Mouse (Mus musculus): ENCODE data around the gene Gm20683.

Gene Gm20683

DNA sequence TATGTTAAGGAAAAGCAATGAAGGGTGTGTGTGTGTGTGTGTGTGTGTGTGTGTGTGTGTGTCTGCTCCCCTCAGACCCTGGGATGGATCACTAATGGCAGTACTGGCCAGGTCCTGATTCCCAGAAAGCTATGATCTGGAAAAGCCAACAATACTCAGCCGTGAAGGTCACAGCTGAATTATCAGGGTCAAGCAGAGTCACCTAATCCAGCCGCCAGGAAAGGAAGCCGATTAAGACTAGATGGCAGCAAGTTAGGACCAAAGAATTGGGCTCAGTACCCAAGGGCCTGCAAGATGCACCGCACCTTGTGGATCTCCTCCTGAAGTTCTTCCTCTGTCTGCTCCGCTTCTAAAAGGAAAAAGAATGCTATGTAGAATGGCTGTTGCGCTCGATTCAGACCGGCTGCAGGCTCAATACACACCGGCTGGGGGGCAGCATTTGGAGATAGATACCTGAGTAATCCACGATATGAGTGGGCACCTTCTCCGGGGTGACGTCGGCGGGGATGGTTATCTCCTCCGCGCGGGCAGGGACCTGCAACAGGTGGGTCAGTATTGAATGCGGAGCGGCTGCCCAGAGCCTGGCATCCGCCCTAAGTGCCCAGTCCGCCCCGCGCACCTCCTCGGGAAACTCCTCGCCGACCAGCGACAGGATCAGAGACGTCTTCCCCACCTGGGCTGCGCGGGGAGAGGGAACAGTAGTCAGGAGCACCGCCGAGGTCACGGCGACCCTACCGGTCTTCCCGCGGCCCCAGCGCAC lies 2.3 kb upstream of the Gm20683 start:
- ATAC-seq (ENCODE audit: insufficient number of reproducible peaks, low FRiP score, low TSS enrichment), result no peak; the same call in 1 of the 2 replicates

DNA sequence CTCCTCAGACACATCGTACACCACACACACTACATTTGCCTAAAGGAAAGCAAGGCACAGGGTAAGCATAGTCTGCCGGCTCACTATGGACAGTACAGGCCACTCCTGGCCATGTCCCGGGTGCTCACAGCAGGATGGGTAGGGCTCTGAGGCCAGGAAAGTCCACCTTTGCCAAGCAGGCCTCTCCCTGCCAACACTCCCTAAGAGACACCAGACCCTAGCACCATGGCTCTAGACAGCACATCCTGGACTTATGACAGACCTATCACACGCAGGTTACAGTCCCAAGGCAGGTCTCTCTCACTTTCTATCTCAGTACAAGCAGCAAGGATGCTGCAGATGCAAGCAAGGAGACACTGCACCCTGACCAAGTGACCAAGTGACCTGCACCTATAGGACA lies 1.6 kb upstream of the Gm20683 start:
- ATAC-seq (ENCODE audit: insufficient number of reproducible peaks, low FRiP score, low TSS enrichment), result no peak

DNA sequence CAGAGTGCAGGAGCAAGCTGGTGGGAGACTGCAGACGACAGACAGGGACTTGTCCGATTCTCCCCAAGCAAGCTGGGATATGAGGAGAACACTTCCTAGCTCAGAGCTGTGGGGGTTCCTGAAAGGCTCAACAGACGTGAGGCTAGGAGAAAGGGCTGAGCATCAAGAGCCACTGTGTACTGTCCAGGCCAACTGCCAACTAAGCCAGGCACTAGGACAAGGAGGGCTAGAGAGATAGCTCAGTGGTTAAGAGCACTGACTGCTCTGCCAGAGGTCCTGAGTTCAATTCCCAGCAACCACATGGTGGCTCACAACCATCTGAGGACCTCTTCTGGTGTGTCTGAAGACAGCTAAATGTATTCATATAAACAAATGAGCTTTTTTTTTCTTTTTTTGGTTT lies 946 bp upstream of the Gm20683 start:
- ATAC-seq (ENCODE audit: insufficient number of reproducible peaks, low FRiP score, low TSS enrichment), result no peak

DNA sequence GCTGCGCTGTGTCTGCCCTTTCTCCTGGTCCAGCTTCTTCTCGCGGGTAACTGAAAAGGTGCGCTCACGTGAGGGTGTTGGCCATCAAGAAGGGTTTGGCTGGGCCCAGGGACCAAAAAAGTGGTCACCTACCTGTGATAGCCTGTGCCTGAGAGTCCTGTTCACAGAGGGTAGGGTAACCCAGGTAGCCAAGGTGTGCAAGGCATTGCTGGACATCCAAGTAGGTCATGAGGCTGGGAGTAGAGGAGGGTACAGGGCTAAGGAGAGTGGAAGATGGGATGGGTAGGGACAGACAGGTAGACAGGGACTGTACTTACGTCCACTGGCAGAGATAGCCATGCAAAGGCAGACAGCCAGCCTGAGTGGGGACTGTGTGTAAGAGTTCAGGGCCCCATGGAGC lies 1.0 kb downstream of the Gm20683 start:
- ATAC-seq (ENCODE audit: insufficient number of reproducible peaks, low FRiP score, low TSS enrichment), result no peak

DNA sequence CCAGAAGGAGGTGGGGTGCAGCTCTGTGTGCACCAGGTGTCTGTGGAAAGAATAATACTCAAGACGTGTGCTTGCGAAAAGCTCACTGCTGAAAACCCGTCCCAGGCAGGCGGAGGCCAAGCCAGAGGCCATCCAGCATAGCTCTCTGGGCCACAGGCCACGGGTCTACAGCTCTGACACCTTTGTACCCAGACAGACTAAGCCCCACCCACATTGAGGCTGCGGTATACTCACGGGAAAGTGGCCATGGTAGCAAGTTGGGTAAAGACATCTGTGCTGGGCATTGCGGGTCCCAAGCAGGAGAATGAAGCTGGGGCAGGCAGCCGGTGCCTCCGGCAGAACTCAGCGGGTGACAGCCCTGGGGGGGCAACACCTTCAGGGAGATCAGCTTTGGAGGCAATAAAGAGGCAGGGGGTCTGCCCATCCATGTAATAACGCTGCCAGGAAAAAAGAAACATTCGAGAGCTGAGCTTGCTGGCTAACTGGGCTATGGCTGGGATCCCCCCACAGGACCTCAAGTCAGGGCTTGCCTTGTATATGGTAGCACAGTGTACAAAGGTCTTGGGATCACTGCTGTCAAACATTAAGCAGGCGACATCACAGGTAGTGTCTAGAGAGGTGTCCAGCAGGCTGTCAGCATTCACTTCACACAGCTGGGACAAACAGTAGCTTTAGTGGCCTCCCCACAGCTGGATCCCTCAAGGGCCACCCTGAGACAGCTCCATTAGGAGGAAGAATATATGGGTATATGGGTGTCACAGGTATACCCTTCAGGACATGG lies 1.9 kb downstream of the Gm20683 start:
- ATAC-seq (ENCODE audit: insufficient number of reproducible peaks, low FRiP score, low TSS enrichment), result no peak

DNA sequence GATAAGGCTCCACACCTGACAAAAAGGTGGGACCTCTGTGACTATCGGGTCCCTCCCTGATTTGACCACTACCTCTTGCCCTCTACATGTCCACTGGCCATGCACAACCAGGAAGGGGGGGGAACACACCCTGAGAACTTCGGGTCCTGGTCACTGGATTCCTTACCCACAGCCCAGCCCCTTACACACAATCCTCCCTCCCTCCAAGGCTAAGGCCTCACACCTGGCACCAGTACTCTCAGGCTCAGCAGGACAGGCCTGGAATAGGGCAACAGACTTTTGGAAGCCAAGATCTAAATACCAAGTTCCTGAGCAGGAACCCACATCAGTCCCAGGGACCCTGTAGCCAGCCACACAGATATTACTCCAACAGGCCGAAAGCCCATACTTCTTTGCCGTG lies 2.7 kb downstream of the Gm20683 start:
- ATAC-seq (ENCODE audit: insufficient number of reproducible peaks, low FRiP score, low TSS enrichment), result no peak

DNA sequence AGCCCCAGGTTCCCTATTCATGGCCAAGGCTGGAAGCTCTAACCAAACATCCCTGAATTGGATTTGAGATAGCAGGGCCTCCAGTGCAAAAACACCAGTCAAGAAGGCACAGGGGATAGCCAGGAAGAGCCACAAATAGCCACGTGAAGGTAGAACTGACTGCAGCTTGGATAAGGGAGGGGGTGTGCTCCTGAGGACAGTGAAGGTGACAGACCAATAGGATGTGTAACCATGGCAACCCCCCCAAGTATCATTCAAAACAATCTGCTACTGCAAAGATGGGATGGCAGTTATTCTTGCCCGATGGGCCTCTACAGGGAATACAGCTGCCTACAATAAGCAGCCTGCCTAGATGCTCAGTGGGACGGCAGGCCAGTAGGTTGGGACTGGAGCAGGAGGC lies 4.0 kb downstream of the Gm20683 start:
- no peak for ATAC-seq (ENCODE audit: insufficient number of reproducible peaks, low FRiP score, low TSS enrichment)

DNA sequence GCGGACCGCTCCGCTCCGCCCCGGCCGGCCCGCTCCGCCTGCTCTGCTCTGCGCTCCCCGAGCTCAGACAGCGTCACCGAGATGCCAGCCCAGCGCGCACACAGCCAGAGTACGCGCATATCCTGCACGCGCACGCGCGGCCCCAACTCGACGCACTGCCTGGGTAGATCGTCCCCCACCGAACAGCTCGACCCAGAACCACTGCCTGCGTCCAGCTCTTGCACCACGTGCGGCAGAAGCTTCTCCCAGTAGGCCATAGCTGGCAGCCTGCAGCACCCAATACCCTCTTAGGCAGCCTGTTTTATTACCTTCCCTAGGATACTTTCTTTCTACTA lies 4.5 kb downstream of the Gm20683 start, which contains the start of gene Rhbdl1:
Gene Rhbdl1 (minus strand): TSS at position 220 of the 335 bp plus-strand sequence.
- ATAC-seq (ENCODE audit: insufficient number of reproducible peaks, low FRiP score, low TSS enrichment), result peak; percentile 45; the same call in 1 of the 2 replicates

DNA sequence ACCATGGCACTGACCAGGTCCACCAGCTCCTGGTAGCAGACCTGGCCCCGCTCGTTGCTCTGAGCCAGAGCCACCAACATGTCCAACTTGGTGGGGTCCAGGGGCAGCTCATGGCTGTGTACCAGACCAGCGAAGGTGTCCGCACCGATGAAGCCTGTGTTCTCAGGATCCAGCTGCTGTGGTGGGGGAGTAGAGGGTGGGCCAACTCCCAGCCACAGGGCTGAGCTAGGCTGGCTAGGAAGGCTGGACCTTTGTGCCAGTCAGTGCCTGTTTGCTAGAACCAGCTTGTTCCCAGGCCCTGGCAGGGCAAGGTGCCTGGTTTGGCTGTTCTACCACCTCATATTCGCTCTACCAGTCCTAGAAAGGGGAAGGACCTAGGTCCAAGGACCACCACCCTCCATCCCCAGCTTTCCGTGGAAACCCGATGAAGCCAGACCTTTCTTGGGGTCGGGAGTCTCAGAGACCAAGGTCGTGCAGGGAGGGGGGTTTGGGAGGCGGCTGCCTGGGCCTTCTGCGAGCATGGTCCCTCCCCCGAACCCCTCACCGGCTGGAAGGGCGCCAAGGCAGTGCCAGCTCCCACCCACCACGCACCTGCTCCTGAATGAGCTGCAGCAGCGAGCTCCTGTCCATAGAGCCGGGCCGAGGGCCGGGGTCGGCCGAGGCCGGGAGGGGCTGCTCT lies 5.0 kb downstream of the Gm20683 start:
- ATAC-seq (ENCODE audit: insufficient number of reproducible peaks, low FRiP score, low TSS enrichment), result no peak

DNA sequence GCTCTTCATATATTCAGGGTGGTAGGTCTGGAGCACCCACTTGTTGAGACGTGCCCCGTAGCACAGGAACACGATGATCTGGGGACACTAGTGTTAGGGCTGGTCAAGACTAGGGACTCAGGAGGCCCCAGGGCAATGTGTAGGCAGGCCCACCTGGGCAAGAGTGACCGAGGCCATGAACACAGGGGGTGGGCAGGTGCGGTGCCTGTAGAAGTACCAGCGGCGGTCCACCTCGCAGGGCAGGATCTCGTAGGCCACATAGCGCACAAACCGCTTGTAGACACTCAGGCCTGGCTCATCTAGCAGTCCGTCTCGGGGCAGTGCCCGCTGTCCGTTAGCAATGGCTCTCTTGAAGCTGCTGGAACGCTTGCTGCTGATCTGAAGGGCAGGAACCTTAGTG lies 5.7 kb downstream of the Gm20683 start:
- ATAC-seq (ENCODE audit: insufficient number of reproducible peaks, low FRiP score, low TSS enrichment), result no peak

DNA sequence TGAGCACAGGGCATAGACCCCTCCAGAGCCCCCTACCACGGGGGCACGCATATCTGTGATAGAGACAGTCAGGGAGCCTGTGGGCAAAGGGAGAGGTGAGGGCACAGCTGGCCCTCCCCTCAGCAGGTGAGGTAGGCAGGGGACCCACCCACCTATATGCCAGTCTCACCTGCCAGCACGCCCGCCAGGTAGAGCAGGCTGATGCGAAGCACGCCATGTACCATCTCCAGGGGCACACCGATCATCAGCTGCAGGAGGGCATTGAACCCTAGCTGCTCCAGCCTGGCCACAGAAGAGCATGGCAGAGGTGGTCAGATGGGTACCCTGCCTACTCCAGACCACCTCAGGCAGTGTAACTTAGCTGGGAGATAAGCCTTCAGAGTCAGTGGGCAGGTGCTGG lies 6.3 kb downstream of the Gm20683 start:
- no peak for ATAC-seq (ENCODE audit: insufficient number of reproducible peaks, low FRiP score, low TSS enrichment)

DNA sequence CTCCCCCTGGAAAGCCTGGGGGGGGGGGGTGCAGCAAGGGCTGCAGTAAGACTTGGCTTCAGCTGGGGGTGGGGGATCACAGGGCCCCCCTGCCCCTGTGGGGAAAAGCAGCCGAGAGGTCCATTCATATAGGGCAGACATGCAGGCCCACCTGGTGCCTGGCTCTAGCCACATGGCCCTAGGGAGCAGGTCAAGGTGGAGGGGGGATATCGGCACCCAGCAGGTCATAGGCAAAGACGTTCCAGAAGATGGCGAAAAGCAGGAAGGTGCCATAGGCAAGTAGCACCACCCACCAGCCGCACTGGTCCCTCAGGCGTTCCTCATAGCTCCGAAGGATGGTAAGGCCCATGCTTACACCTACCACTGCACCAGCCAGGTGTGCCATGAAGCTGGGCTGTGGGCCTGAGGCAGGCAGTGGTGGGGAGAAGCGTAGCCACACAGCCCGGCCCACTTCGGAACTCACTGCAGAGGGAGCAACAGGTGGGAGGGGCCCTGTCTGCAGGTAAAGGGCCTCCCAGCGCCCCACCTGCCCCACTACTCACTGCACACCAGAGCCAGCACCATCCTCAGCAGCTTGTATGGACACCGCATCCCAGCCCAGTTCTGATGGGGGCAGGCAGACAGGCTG lies 6.9 kb downstream of the Gm20683 start:
- no peak for ATAC-seq (ENCODE audit: insufficient number of reproducible peaks, low FRiP score, low TSS enrichment)

DNA sequence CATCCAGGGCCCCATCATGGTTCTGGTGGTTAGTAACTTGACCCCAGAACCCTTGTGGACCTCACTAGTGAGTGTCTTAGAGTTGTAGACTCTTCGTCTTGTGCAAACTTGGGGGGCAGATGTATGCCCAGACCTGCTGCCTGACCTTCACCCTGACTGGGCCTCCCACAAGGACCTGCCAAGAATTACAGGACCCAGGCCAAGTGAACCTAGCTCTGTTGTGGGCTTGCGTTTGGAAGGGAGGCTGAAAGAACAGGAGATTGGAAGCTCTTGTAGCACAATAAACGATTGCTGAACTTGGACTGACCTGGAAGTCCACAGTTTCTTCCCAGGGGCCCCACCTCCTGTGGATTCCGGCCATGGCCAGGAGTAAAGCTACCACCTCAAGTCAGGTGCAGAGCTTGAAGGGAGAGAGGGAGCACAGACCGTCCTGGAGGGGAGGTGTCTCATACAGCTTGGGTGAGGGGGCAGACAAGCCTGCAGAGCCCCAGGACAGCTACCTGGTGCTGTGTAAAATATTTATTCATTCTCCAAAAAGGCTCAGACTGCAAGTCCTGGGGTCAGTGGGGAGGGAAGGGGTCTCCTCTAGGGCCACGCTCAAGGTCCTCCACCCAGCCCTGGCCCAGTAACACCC lies 7.5 kb downstream of the Gm20683 start:
- ATAC-seq (ENCODE audit: insufficient number of reproducible peaks, low FRiP score, low TSS enrichment), result no peak

DNA sequence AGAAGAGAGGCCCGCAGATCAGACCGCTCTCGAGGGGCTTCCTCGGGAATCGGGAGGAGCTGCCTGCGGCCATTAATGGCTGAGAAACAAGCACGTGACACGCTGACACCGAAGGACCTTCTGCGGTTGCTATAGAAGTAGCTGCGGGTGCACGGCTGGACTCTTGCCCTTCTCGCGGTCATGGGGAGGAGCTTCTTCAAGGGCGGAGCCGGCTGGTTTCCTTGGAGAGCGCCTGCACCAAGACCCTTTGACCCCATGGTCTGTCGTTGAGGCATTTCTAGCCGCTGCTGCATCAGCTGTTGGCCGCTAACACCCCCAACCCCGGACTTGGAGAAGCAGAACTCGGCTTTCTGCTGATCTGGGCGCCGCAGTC lies 8.3 kb downstream of the Gm20683 start, which contains the start of gene Stub1:
Gene Stub1 (minus strand): TSS at position 114 of the 373 bp plus-strand sequence.
- ATAC-seq (ENCODE audit: insufficient number of reproducible peaks, low FRiP score, low TSS enrichment), result 0 out of 2 replicates have a peak, but pooled peaks have one; percentile 2

DNA sequence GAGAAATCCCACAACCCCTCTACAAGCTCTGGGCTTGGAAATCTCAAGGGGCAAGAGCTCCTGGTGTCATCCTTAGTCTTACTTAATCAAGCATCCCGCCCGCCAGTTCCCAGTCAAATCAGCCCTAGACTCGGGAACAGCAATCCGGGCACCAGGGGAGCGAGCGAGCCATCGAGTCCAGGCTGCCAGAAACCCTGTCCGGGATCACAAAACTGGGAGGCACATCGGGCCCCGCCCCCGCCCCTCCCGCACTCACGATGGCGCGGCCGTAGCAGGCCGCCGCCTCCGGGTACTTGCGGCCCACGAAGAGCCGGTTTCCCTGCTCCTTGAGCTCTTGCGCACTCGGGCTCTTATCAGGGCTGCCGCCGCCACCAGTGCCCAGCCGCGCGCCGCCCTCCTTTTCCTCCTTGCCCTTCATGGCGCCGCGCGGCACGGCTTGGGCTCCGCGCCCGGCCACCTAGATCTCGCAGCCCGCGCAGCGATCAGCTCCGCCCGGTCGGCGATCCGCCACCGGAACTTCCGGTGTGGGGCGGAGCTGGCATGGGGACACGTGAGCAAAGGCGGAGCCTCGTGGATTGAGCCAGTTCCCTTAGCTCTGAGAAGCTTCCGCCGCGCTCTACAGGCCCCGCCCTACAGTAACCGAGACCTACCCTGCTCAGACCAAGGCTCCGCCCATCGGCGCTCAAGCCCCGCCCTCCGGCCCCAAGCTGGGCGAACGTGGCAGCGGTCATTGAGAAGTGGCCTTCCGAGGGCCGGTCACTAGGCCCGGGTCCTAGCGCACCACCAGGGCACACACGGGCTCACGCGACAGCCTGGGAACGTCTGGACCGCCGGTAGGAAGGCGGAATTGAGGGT lies 8.9 kb downstream of the Gm20683 start:
- ATAC-seq (ENCODE audit: insufficient number of reproducible peaks, low FRiP score, low TSS enrichment), result peak; percentile 62

DNA sequence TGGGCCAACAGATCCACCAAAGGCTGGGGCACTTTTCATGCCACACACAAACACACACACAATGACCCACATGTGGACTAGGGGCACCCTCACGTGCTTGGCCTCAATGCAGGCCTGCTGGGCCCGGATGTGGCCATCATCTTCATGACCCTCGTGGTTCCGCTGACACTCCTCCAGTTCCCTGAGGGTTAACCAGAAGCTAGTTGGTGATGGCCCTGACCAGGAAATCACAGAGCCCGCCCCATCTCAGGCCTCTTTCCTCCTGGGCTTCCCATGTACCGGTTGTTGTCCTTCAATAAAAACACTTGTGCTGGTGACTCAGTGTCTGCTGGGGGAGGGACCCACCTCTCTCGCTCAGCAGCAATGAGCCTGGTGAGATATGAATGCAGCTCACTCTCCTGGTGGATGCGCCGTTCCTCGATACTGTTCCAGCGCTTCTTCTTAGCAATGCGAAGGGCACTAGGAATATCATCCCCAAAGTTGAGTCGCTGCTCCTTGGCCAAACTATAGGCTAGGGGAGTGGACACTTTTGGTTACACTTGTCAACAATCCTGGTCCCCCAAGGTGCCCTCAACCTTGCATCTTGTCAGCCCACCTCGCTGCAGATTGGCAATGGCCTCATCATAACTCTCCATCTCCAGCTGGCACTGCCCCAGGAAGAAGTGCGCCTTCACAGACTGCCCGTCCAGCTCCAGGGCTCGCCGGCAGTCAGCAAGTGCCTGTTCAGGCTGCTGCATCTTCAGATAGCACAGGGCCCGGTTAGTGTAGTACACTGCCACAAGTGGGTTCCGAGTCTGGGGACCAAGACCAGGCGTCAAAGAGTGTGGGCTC lies 9.9 kb downstream of the Gm20683 start:
- no peak for ATAC-seq (ENCODE audit: insufficient number of reproducible peaks, low FRiP score, low TSS enrichment)

DNA sequence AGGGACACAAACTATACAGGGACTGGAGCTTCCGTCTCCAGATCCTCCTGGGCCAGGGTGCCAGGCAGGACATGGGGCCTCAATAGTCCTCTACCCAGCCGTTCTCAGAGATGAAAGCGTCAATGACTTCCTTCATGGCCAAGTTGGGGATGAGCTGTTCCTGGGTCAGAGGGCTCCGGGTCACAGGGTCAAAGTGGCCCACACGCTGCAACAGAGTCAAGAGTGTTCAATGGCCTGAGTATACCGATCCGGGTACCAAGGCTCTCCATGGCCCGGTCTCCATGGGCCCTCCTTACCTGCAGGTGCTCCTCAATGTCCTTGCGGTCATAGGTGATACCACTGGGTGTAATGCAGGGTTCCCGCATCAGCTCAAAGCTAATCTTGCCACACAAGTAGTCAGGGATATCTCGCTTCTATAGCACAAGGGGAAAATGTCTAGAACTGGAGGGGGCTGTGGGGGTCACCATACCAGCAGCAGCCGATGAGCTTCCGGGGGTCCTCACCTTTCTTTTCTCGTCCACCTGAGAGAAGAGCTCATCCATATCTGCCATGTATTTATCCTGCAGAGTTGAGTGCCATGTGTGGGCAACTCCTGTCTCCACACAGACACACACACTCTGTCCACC lies 10.6 kb downstream of the Gm20683 start:
- no peak for ATAC-seq (ENCODE audit: insufficient number of reproducible peaks, low FRiP score, low TSS enrichment)

DNA sequence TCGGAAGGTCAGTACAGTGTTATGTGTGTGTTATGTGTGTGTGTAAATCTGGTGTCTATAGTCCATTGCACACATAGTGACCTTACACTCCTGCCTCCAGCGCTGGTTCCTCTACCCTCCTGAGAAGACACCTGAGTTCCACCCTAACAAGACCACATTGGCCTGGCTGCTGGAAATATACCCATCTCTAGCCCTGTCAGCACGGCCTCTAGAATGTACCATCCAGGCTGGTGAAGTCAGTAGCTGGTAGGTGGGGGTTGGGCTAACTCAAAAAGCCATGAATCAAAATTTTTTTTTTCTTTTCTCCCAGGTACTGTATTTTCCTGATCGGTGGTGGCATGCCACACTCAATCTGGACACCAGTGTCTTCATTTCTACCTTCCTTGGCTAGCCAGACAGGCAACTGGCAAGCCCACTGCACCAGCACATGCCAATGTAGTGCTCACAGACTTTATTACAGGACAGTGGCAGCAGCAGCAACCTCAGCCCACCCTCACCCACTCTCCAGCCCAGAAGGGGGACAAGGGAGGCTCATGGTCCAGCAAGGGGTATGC lies 11.3 kb downstream of the Gm20683 start:
- no peak for ATAC-seq (ENCODE audit: insufficient number of reproducible peaks, low FRiP score, low TSS enrichment)
